Mouse (Mus musculus): Measurements from ENCODE around the gene Fdxr. TPM values are rescaled to one million over a fixed set of nuclear protein-coding genes. Genes with fewer than 3 reads are reported as not detected.

The Fdxr gene
- polyA plus RNA-seq, 1 experiment = 28.0 TPM

- Histone ChIP-seq H3K4me3 (ENCODE audit: control insufficient read depth, low read depth, low read length) (peak within 1 kb of the TSS; percentile 76), H3K27me3 (ENCODE audit: control insufficient read depth, insufficient read depth, low read length) (no peaks in the 10 kb centered on the region), H3K27ac (ENCODE audit: control insufficient read depth, insufficient read depth, low read depth, low read length) (peak within 1 kb of the TSS; percentile 7; the same call in 1 of the 2 replicates), H3K36me3 (ENCODE audit: control insufficient read depth, insufficient read depth, low read length) (no peaks in the 10 kb centered on the region), H3K4me1 (ENCODE audit: control insufficient read depth, insufficient read depth, low read length) (peaks cover 17% of the 10 kb centered on the region)
- TF ChIP-seq CTCF (IDR thresholded peaks at IDR 0.05; ENCODE audit: control insufficient read depth, insufficient read depth, insufficient replicate concordance, low read depth, low read length) (no peak), POLR2A (IDR thresholded peaks at IDR 0.05; ENCODE audit: control insufficient read depth, low read depth, low read length) (0 out of 2 replicates have a peak, but pooled peaks have one; percentile 34)
Observed at GRCm38 (mm10) chr11:115297214-115297826, 20.5 kb upstream of the Fdxr start, which contains the start of gene Fads6. TSS of gene Fads6 (minus strand) at chr11:115297663.

GRCm38 (mm10) chr11:115296471-115297210 lies 19.8 kb upstream of the Fdxr start:
- no peak for TF ChIP-seq CTCF (IDR thresholded peaks at IDR 0.05; ENCODE audit: control insufficient read depth, insufficient read depth, insufficient replicate concordance, low read depth, low read length)
- no peak for TF ChIP-seq POLR2A (IDR thresholded peaks at IDR 0.05; ENCODE audit: control insufficient read depth, low read depth, low read length)
- peak overlapping the region; percentile 7; the same call in 1 of the 2 replicates for H3K27ac ChIP-seq (ENCODE audit: control insufficient read depth, insufficient read depth, low read depth, low read length)
- H3K27me3 ChIP-seq (ENCODE audit: control insufficient read depth, insufficient read depth, low read length) = no peaks in the 10 kb centered on the region
- H3K4me1 ChIP-seq (ENCODE audit: control insufficient read depth, insufficient read depth, low read length) = peaks cover 17% of the 10 kb centered on the region
- H3K36me3 ChIP-seq (ENCODE audit: control insufficient read depth, insufficient read depth, low read length) = no peaks in the 10 kb centered on the region
- H3K4me3 ChIP-seq (ENCODE audit: control insufficient read depth, low read depth, low read length) = peak overlapping the region; percentile 76

DNA sequence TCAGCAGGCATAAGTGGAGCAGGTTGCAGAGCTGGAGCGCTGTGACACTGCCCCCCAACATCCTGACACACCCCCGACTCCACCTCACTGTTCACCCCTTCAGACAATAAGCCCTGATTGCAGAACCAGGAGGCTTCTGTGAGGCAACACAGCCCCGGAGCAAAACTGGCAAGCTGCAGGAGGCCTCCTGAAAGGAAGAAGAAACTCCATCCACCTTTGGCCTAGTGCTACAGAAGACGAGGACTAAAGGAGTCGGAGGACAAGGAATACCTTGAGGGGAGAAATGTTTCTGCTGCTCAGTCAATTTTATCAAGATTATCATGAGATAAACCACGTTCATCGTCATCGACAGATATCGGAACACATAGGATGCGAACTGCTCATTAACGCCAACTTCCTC lies 19.1 kb upstream of the Fdxr start:
- TF ChIP-seq POLR2A (IDR thresholded peaks at IDR 0.05; ENCODE audit: control insufficient read depth, low read depth, low read length) (no peak), CTCF (IDR thresholded peaks at IDR 0.05; ENCODE audit: control insufficient read depth, insufficient read depth, insufficient replicate concordance, low read depth, low read length) (no peak)
- Histone ChIP-seq H3K4me3 (ENCODE audit: control insufficient read depth, low read depth, low read length) (peak overlapping the region; percentile 76; the same call in 1 of the 2 replicates), H3K27ac (ENCODE audit: control insufficient read depth, insufficient read depth, low read depth, low read length) (no peak overlapping the region), H3K4me1 (ENCODE audit: control insufficient read depth, insufficient read depth, low read length) (peaks cover 17% of the 10 kb centered on the region), H3K27me3 (ENCODE audit: control insufficient read depth, insufficient read depth, low read length) (no peaks in the 10 kb centered on the region), H3K36me3 (ENCODE audit: control insufficient read depth, insufficient read depth, low read length) (no peaks in the 10 kb centered on the region)

DNA sequence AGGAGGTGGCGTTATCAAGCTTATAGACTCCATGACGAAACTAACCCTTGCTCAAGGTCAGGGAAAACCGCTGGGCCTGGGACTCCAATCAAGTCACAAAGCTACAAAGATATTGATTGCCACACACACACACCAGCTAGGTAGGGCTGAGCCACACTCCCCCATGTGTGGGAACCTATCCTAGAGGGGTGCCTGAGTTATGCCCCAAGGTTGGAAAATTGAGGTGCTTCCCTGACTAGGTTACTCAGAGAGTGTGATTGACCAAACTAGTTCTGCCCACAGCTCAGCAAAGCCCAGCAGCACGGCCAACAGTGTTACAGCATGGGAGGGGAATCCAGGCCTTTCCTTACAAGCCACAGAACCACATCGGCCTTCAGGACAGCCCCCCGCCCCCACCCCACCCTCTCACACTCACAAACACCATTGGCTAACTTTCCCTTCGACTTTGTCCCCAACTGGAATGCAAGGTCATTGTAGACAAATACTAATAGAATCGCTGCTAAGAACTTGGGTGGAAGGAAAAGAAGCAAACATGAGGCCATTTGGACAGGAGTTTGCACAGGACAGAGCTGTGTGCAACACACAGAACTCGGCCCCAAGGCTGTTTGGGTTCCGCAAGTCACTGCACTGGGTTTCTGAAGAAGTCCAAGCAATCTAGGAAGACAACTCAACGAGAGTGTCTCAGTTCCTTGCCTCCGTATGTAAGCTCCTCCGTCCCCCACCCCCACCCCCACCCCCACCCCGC lies 16.0 kb upstream of the Fdxr start:
- TF ChIP-seq POLR2A (IDR thresholded peaks at IDR 0.05; ENCODE audit: control insufficient read depth, low read depth, low read length) (no peak), CTCF (IDR thresholded peaks at IDR 0.05; ENCODE audit: control insufficient read depth, insufficient read depth, insufficient replicate concordance, low read depth, low read length) (no peak)
- Histone ChIP-seq H3K4me1 (ENCODE audit: control insufficient read depth, insufficient read depth, low read length) (peaks cover 18% of the 10 kb centered on the region), H3K4me3 (ENCODE audit: control insufficient read depth, low read depth, low read length) (no peak overlapping the region), H3K27ac (ENCODE audit: control insufficient read depth, insufficient read depth, low read depth, low read length) (peak overlapping the region; percentile 84), H3K27me3 (ENCODE audit: control insufficient read depth, insufficient read depth, low read length) (no peaks in the 10 kb centered on the region), H3K36me3 (ENCODE audit: control insufficient read depth, insufficient read depth, low read length) (no peaks in the 10 kb centered on the region)

- H3K4me3 ChIP-seq (ENCODE audit: control insufficient read depth, low read depth, low read length) = no peak overlapping the region
- peaks cover 9% of the 10 kb centered on the region for H3K4me1 ChIP-seq (ENCODE audit: control insufficient read depth, insufficient read depth, low read length)
- H3K27me3 ChIP-seq (ENCODE audit: control insufficient read depth, insufficient read depth, low read length) = no peaks in the 10 kb centered on the region
- H3K27ac ChIP-seq (ENCODE audit: control insufficient read depth, insufficient read depth, low read depth, low read length) = no peak overlapping the region
- no peaks in the 10 kb centered on the region for H3K36me3 ChIP-seq (ENCODE audit: control insufficient read depth, insufficient read depth, low read length)
- TF ChIP-seq CTCF (IDR thresholded peaks at IDR 0.05; ENCODE audit: control insufficient read depth, insufficient read depth, insufficient replicate concordance, low read depth, low read length) (no peak), POLR2A (IDR thresholded peaks at IDR 0.05; ENCODE audit: control insufficient read depth, low read depth, low read length) (no peak)
Observed at GRCm38 (mm10) chr11:115291503-115291902, 14.7 kb upstream of the Fdxr start.

- H3K36me3 ChIP-seq (ENCODE audit: control insufficient read depth, insufficient read depth, low read length) = no peaks in the 10 kb centered on the region
- no peak overlapping the region for H3K4me3 ChIP-seq (ENCODE audit: control insufficient read depth, low read depth, low read length)
- H3K4me1 ChIP-seq (ENCODE audit: control insufficient read depth, insufficient read depth, low read length) = peaks cover 9% of the 10 kb centered on the region
- no peaks in the 10 kb centered on the region for H3K27me3 ChIP-seq (ENCODE audit: control insufficient read depth, insufficient read depth, low read length)
- H3K27ac ChIP-seq (ENCODE audit: control insufficient read depth, insufficient read depth, low read depth, low read length) = no peak overlapping the region
- TF ChIP-seq POLR2A (IDR thresholded peaks at IDR 0.05; ENCODE audit: control insufficient read depth, low read depth, low read length) (no peak), CTCF (IDR thresholded peaks at IDR 0.05; ENCODE audit: control insufficient read depth, insufficient read depth, insufficient replicate concordance, low read depth, low read length) (no peak)
Observed at GRCm38 (mm10) chr11:115290919-115291318, 14.1 kb upstream of the Fdxr start.

GRCm38 (mm10) chr11:115290314-115290713 lies 13.5 kb upstream of the Fdxr start:
- Histone ChIP-seq H3K27ac (ENCODE audit: control insufficient read depth, insufficient read depth, low read depth, low read length) (no peak overlapping the region), H3K4me1 (ENCODE audit: control insufficient read depth, insufficient read depth, low read length) (peaks cover 9% of the 10 kb centered on the region), H3K27me3 (ENCODE audit: control insufficient read depth, insufficient read depth, low read length) (no peaks in the 10 kb centered on the region), H3K36me3 (ENCODE audit: control insufficient read depth, insufficient read depth, low read length) (no peaks in the 10 kb centered on the region), H3K4me3 (ENCODE audit: control insufficient read depth, low read depth, low read length) (no peak overlapping the region)
- TF ChIP-seq POLR2A (IDR thresholded peaks at IDR 0.05; ENCODE audit: control insufficient read depth, low read depth, low read length) (no peak), CTCF (IDR thresholded peaks at IDR 0.05; ENCODE audit: control insufficient read depth, insufficient read depth, insufficient replicate concordance, low read depth, low read length) (no peak)

Data from testis, adult 2 months (tissue).